Mouse (Mus musculus) layer of hippocampus, adult 2 months (tissue): ENCODE measurements around the gene 9230113P08Rik. TPM values are rescaled to one million over a fixed set of nuclear protein-coding genes. Genes with fewer than 3 reads are reported as not detected.
A peak's percentile ranks its signal among the peaks of the same experiment; 100 is the strongest.
"Not testable (repeated sequence)": the region's sequence is repeated elsewhere in the genome, so short reads cannot be mapped to it uniquely, and the experiment has no call there.

ENCODE experiments used
- DNase-seq, 2 experiments: peaks; one replicate each; pipeline ENCODE4 v3.0.0; 2022; ENCODE audit warnings: low spot score in 2 of 2
- H3K27ac ChIP-seq: fragments of 200-600 bp; 2 replicates; pipeline ENCODE4 v1.8.1; 2022
- H3K4me3 ChIP-seq: fragments of 200-600 bp; 2 replicates; pipeline ENCODE4 v1.8.1; 2022; ENCODE audit warnings: mild to moderate bottlenecking
- CTCF ChIP-seq: fragments of 200-600 bp; conservative IDR thresholded peaks from 2 replicates; pipeline ENCODE4 v1.8.1; 2022; ENCODE audit warnings: antibody characterized with exemption, mild to moderate bottlenecking, moderate library complexity
- long read RNA-seq, 2 experiments: library from polyadenylated mRNA; stranded (forward); transcript quantifications; one replicate each; pipeline ENCODE4 v2.0.0; 2021; ENCODE audit warnings: borderline mapping rate in 2 of 2
- total RNA-seq, 2 experiments: library from RNA; stranded (reverse); gene quantifications; 2 replicates each; pipeline ENCODE4 v1.2.3; 2021

9230113P08Rik gene
- not detected for total RNA-seq
- long read RNA-seq, experiment 1: 0 reads
- long read RNA-seq, experiment 2: 0 reads

GRCm38 (mm10) chr9:35908123-35908522 is at the start of gene 9230113P08Rik:
TSS of gene 9230113P08Rik (plus strand) at chr9:35908423.
- not testable (repeated sequence) for DNase-seq, H3K27ac ChIP-seq, H3K4me3 ChIP-seq

- H3K4me3 ChIP-seq: not testable (repeated sequence)
- DNase-seq: peak; percentile 22 to 28
- peak overlapping the region; percentile 39; the same call in 1 of the 2 replicates for H3K27ac ChIP-seq
Observed at GRCm38 (mm10) chr9:35893112-35893511, 15.1 kb upstream of the 9230113P08Rik start.

GRCm38 (mm10) chr9:35904494-35904893 is 3.7 kb upstream of the 9230113P08Rik start:
- no peak overlapping the region for H3K4me3 ChIP-seq
- no peak for TF ChIP-seq CTCF

GRCm38 (mm10) chr9:35930817-35931216 is 22.6 kb downstream of the 9230113P08Rik start:
- no peak overlapping the region for H3K4me3 ChIP-seq
- H3K27ac ChIP-seq: no peak overlapping the region
- peak in 1 of 2 experiments; percentile 2 for DNase-seq
- TF ChIP-seq CTCF: no peak

More at GRCm38 (mm10) chr9:35904494-35904893, 3.7 kb upstream of the 9230113P08Rik start:
- no peak overlapping the region for H3K27ac ChIP-seq
- peak; percentile 10 to 53 for DNase-seq

Other genes starting within 250 kb of the 9230113P08Rik start
- gene Pate1, start 221.0 kb upstream of the 9230113P08Rik start, total RNA-seq: not detected
- not detected for gene Gm17677, start 167.4 kb upstream of the 9230113P08Rik start, total RNA-seq
- not detected for gene Gm17727, start 130.3 kb upstream of the 9230113P08Rik start, total RNA-seq
- not detected for gene Gm27235, start 118.3 kb upstream of the 9230113P08Rik start, total RNA-seq
- gene D730048I06Rik, start 118.3 kb upstream of the 9230113P08Rik start, total RNA-seq: not detected
- not detected for gene 9230110F15Rik, start 64.3 kb upstream of the 9230113P08Rik start, total RNA-seq
- gene Gm5916, start 220.4 kb downstream of the 9230113P08Rik start, total RNA-seq: not detected